Mouse (Mus musculus) E14TG2a.4 (cell line): ENCODE data around the gene Chrd.

Source experiments
- CTCF ChIP-seq: conservative IDR thresholded peaks from 2 replicates; pipeline ENCODE4 v1.5.1; 2014; ENCODE audit warnings: low read length
- NANOG ChIP-seq: IDR thresholded peaks from 2 replicates; pipeline ENCODE4 v1.6.1; 2014; ENCODE audit warnings: borderline replicate concordance, low read length, mixed read lengths
- POU5F1 ChIP-seq: IDR thresholded peaks from 2 replicates; pipeline ENCODE4 v1.6.1; 2014; ENCODE audit warnings: low read length, borderline replicate concordance

- TF ChIP-seq CTCF = no peak
- no peak for TF ChIP-seq NANOG
- no peak for TF ChIP-seq POU5F1
Measured at GRCm38 (mm10) chr16:20731688-20732087, 1.2 kb upstream of the Chrd start.
